Mouse (Mus musculus) liver, embryonic 14.5 days (tissue): ENCODE measurements at regions not wholly inside any gene's neighbourhood (a gene's known extent, or its start where the extent isn't known, plus 50 kb on each side); places are given as distances from the start of the nearest gene placed in this dataset.

ENCODE experiments used
- CTCF ChIP-seq: IDR thresholded peaks from 2 replicates; pipeline ENCODE4 v1.5.1; 2016; ENCODE audit warnings: antibody characterized with exemption, low read depth, control low read depth
- EP300 ChIP-seq: IDR thresholded peaks from 2 replicates; pipeline ENCODE4 v1.6.1; 2016; ENCODE audit warnings: antibody characterized with exemption, low read depth

GRCm38 (mm10) chr17:65146376-65146775 is 310.5 kb upstream of the 4930583I09Rik start:
- no peak for TF ChIP-seq CTCF
- no peak for TF ChIP-seq EP300
